Mouse (Mus musculus) cerebellum, adult 18-20 months (tissue): Measurements from ENCODE around the gene Rangrf.
"Not testable (repeated sequence)": the region's sequence is repeated elsewhere in the genome, so short reads cannot be mapped to it uniquely, and the experiment has no call there.

Source experiments
- DNase-seq, 2 experiments: peaks; one replicate each; pipeline ENCODE4 v3.0.0; 2021

The Rangrf gene

GRCm38 (mm10) chr11:68942731-68943130, 32.3 kb downstream of the Rangrf start:
- no peak for DNase-seq

GRCm38 (mm10) chr11:68940516-68940915, 34.5 kb downstream of the Rangrf start:
- DNase-seq = no peak

GRCm38 (mm10) chr11:68939451-68940304, 35.3 kb downstream of the Rangrf start:
- DNase-seq = peak; percentile 84 to 95

- not testable (repeated sequence) for DNase-seq
Measured at GRCm38 (mm10) chr11:68936951-68937350, 38.0 kb downstream of the Rangrf start.

- DNase-seq = no peak
Measured at GRCm38 (mm10) chr11:68933885-68934507, 41.0 kb downstream of the Rangrf start.

GRCm38 (mm10) chr11:68929947-68930346, 45.0 kb downstream of the Rangrf start:
- DNase-seq = no peak

- DNase-seq = no peak
Measured at GRCm38 (mm10) chr11:68926981-68927380, 48.0 kb downstream of the Rangrf start, which contains the start of gene Odf4. Odf4 (minus strand) TSS chr11:68927081.

- no peak for DNase-seq
Measured at GRCm38 (mm10) chr11:68924749-68925148, 50.2 kb downstream of the Rangrf start.

GRCm38 (mm10) chr11:68923191-68923590, 51.8 kb downstream of the Rangrf start:
- DNase-seq = no peak
